Mouse (Mus musculus): ENCODE measurements around the gene AC124108.1.
A peak's percentile ranks its signal among the peaks of the same experiment; 100 is the strongest.

The AC124108.1 gene

GRCm38 (mm10) chr1:132164780-132165518, 26.3 kb upstream of the AC124108.1 start:
- no peak for DNase-seq (ENCODE audit: low spot score in 2 of 2)

GRCm38 (mm10) chr1:132165859-132166258, 25.4 kb upstream of the AC124108.1 start:
- DNase-seq (ENCODE audit: low spot score in 2 of 2): no peak

- DNase-seq (ENCODE audit: low spot score in 2 of 2): no peak
Measured at GRCm38 (mm10) chr1:132168115-132168767, 23.0 kb upstream of the AC124108.1 start.

- DNase-seq (ENCODE audit: low spot score in 2 of 2): no peak
Measured at GRCm38 (mm10) chr1:132170698-132171097, 20.6 kb upstream of the AC124108.1 start.

- DNase-seq (ENCODE audit: low spot score in 2 of 2): no peak
Measured at GRCm38 (mm10) chr1:132171619-132172018, 19.6 kb upstream of the AC124108.1 start.

GRCm38 (mm10) chr1:132186303-132186702, 5.0 kb upstream of the AC124108.1 start:
- DNase-seq (ENCODE audit: low spot score in 2 of 2): no peak

- no peak for DNase-seq (ENCODE audit: low spot score in 2 of 2)
Measured at GRCm38 (mm10) chr1:132188442-132189066, 2.7 kb upstream of the AC124108.1 start.

- no peak for DNase-seq (ENCODE audit: low spot score in 2 of 2)
Measured at GRCm38 (mm10) chr1:132189231-132189630, 2.0 kb upstream of the AC124108.1 start.

GRCm38 (mm10) chr1:132190040-132190513, 1.2 kb upstream of the AC124108.1 start:
- DNase-seq (ENCODE audit: low spot score in 2 of 2): peak; percentile 63 to 64

GRCm38 (mm10) chr1:132190621-132191092, 600 bp upstream of the AC124108.1 start:
- no peak for DNase-seq (ENCODE audit: low spot score in 2 of 2)

- no peak for DNase-seq (ENCODE audit: low spot score in 2 of 2)
Measured at GRCm38 (mm10) chr1:132191786-132192680, 776 bp downstream of the AC124108.1 start.

- DNase-seq (ENCODE audit: low spot score in 2 of 2): no peak
Measured at GRCm38 (mm10) chr1:132193806-132194205, 2.5 kb downstream of the AC124108.1 start.

GRCm38 (mm10) chr1:132194624-132195023, 3.4 kb downstream of the AC124108.1 start:
- DNase-seq (ENCODE audit: low spot score in 2 of 2): no peak

- no peak for DNase-seq (ENCODE audit: low spot score in 2 of 2)
Measured at GRCm38 (mm10) chr1:132195100-132195499, 3.8 kb downstream of the AC124108.1 start.

- DNase-seq (ENCODE audit: low spot score in 2 of 2): no peak
Measured at GRCm38 (mm10) chr1:132195681-132196080, 4.4 kb downstream of the AC124108.1 start.

- DNase-seq (ENCODE audit: low spot score in 2 of 2): no peak
Measured at GRCm38 (mm10) chr1:132196337-132196736, 5.1 kb downstream of the AC124108.1 start.

GRCm38 (mm10) chr1:132197666-132198065, 6.4 kb downstream of the AC124108.1 start:
- DNase-seq (ENCODE audit: low spot score in 2 of 2): no peak

- DNase-seq (ENCODE audit: low spot score in 2 of 2): no peak
Measured at GRCm38 (mm10) chr1:132198401-132199071, 7.3 kb downstream of the AC124108.1 start.

- DNase-seq (ENCODE audit: low spot score in 2 of 2): no peak
Measured at GRCm38 (mm10) chr1:132199244-132199643, 8.0 kb downstream of the AC124108.1 start.

GRCm38 (mm10) chr1:132199934-132200333, 8.7 kb downstream of the AC124108.1 start:
- no peak for DNase-seq (ENCODE audit: low spot score in 2 of 2)
